Mouse (Mus musculus) neural tube, embryonic 12.5 days (tissue): Measurements from ENCODE around the gene Pkm. TPM values are rescaled to one million over a fixed set of nuclear protein-coding genes. Genes with fewer than 3 reads are reported as not detected.

Source experiments
- ATAC-seq: fragments of 200-750 bp; cut with Nextera tagmentation; 2 replicates; pipeline ENCODE4 v1.8.0; 2017; ENCODE audit warnings: low read depth, mild to moderate bottlenecking, moderate TSS enrichment, moderate library complexity; ENCODE audit not compliant: low FRiP score
- H3K27ac ChIP-seq: fragments of 300-500 bp; sonication (generic); 2 replicates; pipeline ENCODE4 v1.5.1; 2016
- H3K27me3 ChIP-seq: fragments of 300-500 bp; sonication (generic); replicated peaks from 2 replicates; pipeline ENCODE4 v1.6.1; 2016; ENCODE audit warnings: mild to moderate bottlenecking
- H3K36me3 ChIP-seq: fragments of 300-500 bp; sonication (generic); 2 replicates; pipeline ENCODE4 v1.6.1; 2016; ENCODE audit warnings: mild to moderate bottlenecking
- H3K4me1 ChIP-seq: fragments of 300-500 bp; sonication (generic); 2 replicates; pipeline ENCODE4 v1.6.1; 2016
- H3K4me2 ChIP-seq: fragments of 300-500 bp; sonication (generic); replicated peaks from 2 replicates; pipeline ENCODE4 v1.6.1; 2016; ENCODE audit warnings: mild to moderate bottlenecking
- H3K4me3 ChIP-seq: fragments of 300-500 bp; sonication (generic); 2 replicates; pipeline ENCODE4 v1.5.1; 2016
- H3K9ac ChIP-seq: fragments of 300-500 bp; sonication (generic); 2 replicates; pipeline ENCODE4 v1.6.1; 2016; ENCODE audit warnings: mild to moderate bottlenecking
- H3K9me3 ChIP-seq: fragments of 300-500 bp; sonication (generic); 2 replicates; pipeline ENCODE4 v1.6.1; 2016; ENCODE audit warnings: mild to moderate bottlenecking
- WGBS: fragments of 180-500 bp; shearing (Covaris S2); methylation state at CpG from one replicate; pipeline ENCODE4 v1.1.7; 2016; 5-methylcytosine and 5-hydroxymethylcytosine counted together
- polyA plus RNA-seq: library from polyadenylated mRNA; unstranded; fragments of >200 nt; fragmentation: Nextera tagmentation; extraction: Ambion mirVana; gene quantifications from 2 replicates; pipeline ENCODE4 v1.2.1, GENCODE M21; 2016

Pkm gene
- polyA plus RNA-seq, 1 experiment from 2014 or later, result 1,532 TPM

GRCm38 (mm10) chr9:59692145-59692544 lies 36.0 kb downstream of the Pkm start:
- Histone ChIP-seq H3K4me2 (peak overlapping the region; percentile 60), H3K4me3 (peak overlapping the region; percentile 26; the same call in 1 of the 2 replicates), H3K4me1 (peaks cover 9% of the 10 kb centered on the region), H3K9ac (no peak overlapping the region), H3K9me3 (no peaks in the 10 kb centered on the region), H3K27ac (no peak overlapping the region), H3K27me3 (0 out of 2 replicates have a peak, but pooled peaks cover 2% of the 10 kb centered on the region), H3K36me3 (no peaks in the 10 kb centered on the region)
- WGBS, result 33% methylated on average over 9 of the region's 9 CpGs
- ATAC-seq, result peak; percentile 25; the same call in 1 of the 2 replicates

DNA sequence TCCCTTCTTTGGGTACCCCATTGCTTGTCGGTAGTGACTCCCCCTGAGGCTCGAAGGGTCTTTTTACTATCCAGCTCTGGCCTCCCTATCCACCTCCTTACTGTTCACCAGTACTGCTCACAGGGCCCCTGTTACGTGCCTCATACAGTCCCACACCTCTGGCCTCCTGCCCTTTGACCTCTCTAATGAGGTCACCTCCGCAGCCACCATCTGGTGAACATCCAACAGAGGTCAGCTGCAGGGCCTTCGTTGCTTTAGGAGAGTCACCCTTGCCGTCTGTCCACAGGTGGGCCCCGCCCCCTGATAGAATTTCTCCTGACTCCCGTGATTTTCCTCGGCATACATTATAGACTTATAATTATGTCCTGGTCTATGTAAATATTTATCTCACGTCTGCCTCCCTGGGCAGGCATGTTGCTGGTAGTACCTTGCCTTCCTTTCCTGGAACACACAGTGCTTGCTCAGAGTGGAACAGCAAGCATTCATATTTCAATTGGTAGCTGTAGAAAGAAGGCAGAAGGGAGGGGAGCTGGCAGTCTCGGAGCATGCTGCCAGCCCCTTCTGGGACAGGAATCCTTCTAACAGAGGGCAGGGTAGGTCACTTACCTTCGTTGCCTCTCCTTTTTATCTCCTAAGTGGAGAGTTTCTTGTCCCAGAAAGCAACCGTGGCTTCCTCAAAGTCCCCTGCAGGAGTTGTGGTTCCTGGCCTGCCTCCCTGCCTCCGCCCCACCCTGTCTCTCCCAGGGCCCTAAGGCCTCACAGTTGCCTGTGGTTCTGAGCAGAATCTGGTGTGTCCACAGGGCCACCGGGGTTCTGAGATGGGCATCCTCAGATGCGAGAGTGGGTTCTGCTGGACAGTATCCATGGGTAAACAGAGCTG lies 38.6 kb downstream of the Pkm start:
- no peak for ATAC-seq
- Histone ChIP-seq H3K4me3 (no peak overlapping the region), H3K27me3 (0 out of 2 replicates have a peak, but pooled peaks cover 2% of the 10 kb centered on the region)

GRCm38 (mm10) chr9:59695451-59695813 lies 39.3 kb downstream of the Pkm start:
- WGBS, result 43% methylated on average over 3 of the region's 3 CpGs
- 0 out of 2 replicates have a peak, but pooled peaks cover 2% of the 10 kb centered on the region for H3K27me3 ChIP-seq

More for the DNA sequence above, 38.6 kb downstream of the Pkm start:
- no peaks in the 10 kb centered on the region for H3K36me3 ChIP-seq
- peaks cover 9% of the 10 kb centered on the region for H3K4me1 ChIP-seq
- no peaks in the 10 kb centered on the region for H3K9me3 ChIP-seq
- H3K27ac ChIP-seq, result no peak overlapping the region
- 60% methylated on average over 16 of the region's 16 CpGs for WGBS
- H3K9ac ChIP-seq, result no peak overlapping the region
- H3K4me2 ChIP-seq, result no peak overlapping the region

GRCm38 (mm10) chr9:59696381-59696780 lies 40.2 kb downstream of the Pkm start:
- H3K36me3 ChIP-seq, result no peaks in the 10 kb centered on the region
- H3K27ac ChIP-seq, result no peak overlapping the region
- no peak overlapping the region for H3K4me2 ChIP-seq
- ATAC-seq, result no peak
- H3K4me1 ChIP-seq, result peaks cover 9% of the 10 kb centered on the region
- no peaks in the 10 kb centered on the region for H3K9me3 ChIP-seq
- WGBS, result 89% methylated on average over 3 of the region's 3 CpGs
- no peak overlapping the region for H3K4me3 ChIP-seq
- 0 out of 2 replicates have a peak, but pooled peaks cover 2% of the 10 kb centered on the region for H3K27me3 ChIP-seq
- no peak overlapping the region for H3K9ac ChIP-seq

More at GRCm38 (mm10) chr9:59695451-59695813, 39.3 kb downstream of the Pkm start:
- peaks cover 9% of the 10 kb centered on the region for H3K4me1 ChIP-seq
- H3K36me3 ChIP-seq, result no peaks in the 10 kb centered on the region
- no peaks in the 10 kb centered on the region for H3K9me3 ChIP-seq
- H3K27ac ChIP-seq, result no peak overlapping the region
- H3K4me2 ChIP-seq, result no peak overlapping the region
- no peak for ATAC-seq
- no peak overlapping the region for H3K9ac ChIP-seq
- no peak overlapping the region for H3K4me3 ChIP-seq

GRCm38 (mm10) chr9:59701094-59701493 lies 44.9 kb downstream of the Pkm start:
- H3K4me2 ChIP-seq, result no peak overlapping the region
- no peak overlapping the region for H3K9ac ChIP-seq
- ATAC-seq, result no peak
- no peak overlapping the region for H3K27ac ChIP-seq
- 91% methylated on average over 7 of the region's 7 CpGs for WGBS
- H3K27me3 ChIP-seq, result no peaks in the 10 kb centered on the region
- no peaks in the 10 kb centered on the region for H3K4me1 ChIP-seq
- no peaks in the 10 kb centered on the region for H3K9me3 ChIP-seq
- no peak overlapping the region for H3K4me3 ChIP-seq
- H3K36me3 ChIP-seq, result no peaks in the 10 kb centered on the region

DNA sequence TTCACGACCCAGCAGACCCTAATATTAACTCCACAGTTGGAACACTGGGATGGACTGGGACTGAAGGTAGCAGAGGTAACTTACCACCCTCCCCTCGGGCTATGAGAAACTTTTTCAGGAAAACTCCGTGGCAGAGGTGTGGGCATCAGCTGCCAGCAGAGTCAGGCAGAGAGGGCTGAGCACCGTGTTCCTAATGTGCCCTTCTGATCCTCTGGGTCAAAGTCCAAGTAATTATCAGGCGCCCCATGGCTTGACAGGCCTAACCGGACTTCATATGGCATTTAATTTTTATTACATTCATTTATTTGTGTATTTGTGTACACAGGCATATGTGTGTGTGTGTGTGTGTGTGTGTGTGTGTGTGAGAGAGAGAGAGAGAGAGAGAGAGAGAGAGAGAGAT lies 46.9 kb downstream of the Pkm start:
- H3K27ac ChIP-seq, result no peak overlapping the region
- H3K9me3 ChIP-seq, result no peaks in the 10 kb centered on the region
- H3K27me3 ChIP-seq, result no peaks in the 10 kb centered on the region
- no peak overlapping the region for H3K4me2 ChIP-seq
- 81% methylated on average over 6 of the region's 6 CpGs for WGBS
- H3K9ac ChIP-seq, result no peak overlapping the region
- no peaks in the 10 kb centered on the region for H3K36me3 ChIP-seq
- no peak overlapping the region for H3K4me3 ChIP-seq
- ATAC-seq, result no peak
- H3K4me1 ChIP-seq, result no peaks in the 10 kb centered on the region

DNA sequence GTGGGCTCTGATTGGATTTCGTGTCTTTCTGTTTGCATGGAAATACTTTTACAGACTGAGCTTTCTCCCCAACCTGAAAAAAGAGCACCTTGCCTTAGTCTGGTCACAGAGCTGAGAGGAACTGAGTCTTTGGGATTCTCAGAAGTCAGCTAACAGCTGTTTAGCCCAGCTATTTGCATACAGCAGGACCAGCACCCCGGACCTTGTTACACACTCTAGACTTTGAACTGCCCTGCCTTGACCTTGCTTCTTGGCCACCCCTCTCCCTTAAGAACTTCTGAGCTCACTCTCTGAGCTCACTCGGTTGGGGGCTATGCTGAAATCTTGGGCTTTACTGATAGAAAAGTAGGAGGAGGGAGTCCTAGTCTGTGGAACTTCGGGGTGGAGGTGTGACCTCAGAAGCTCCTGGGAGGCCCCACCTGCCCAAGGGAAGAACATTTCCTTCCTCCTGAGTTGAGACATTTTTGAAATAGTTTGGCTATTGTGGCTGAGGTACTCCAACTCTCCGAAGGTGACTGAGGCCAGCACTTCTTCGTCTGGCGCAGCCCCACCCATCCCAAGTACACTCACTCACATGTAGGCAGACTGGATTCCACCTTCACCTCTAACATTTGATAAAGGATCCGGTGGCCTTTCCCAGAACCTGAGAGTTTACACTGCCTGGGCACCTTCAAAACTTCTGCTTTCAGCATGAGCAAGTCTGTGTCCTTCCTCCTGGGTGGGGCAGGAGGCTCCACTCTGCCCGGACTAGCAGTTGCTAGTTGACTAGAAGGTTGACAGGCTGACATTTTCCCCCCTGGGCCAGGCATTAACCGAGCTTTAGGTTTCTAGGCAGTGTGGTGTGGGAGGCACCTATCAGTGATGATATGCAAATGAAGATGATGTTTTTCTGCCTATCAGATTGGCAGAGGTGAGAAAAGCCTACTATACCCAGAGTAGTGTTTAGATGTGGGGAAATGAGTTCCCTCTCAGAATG lies 51.0 kb downstream of the Pkm start:
- H3K4me1 ChIP-seq, result no peaks in the 10 kb centered on the region
- H3K4me2 ChIP-seq, result no peak overlapping the region
- no peak overlapping the region for H3K27ac ChIP-seq
- no peak overlapping the region for H3K9ac ChIP-seq
- no peaks in the 10 kb centered on the region for H3K36me3 ChIP-seq
- H3K27me3 ChIP-seq, result no peaks in the 10 kb centered on the region
- no peak for ATAC-seq
- no peaks in the 10 kb centered on the region for H3K9me3 ChIP-seq
- H3K4me3 ChIP-seq, result no peak overlapping the region
- WGBS, result 67% methylated on average over 10 of the region's 10 CpGs

- H3K4me1 ChIP-seq, result 0 out of 2 replicates have a peak, but pooled peaks cover 2% of the 10 kb centered on the region
- WGBS, result 88% methylated on average over 3 of the region's 3 CpGs
- no peaks in the 10 kb centered on the region for H3K9me3 ChIP-seq
- no peaks in the 10 kb centered on the region for H3K36me3 ChIP-seq
- no peak for ATAC-seq
- H3K4me3 ChIP-seq, result no peak overlapping the region
- no peak overlapping the region for H3K27ac ChIP-seq
- no peaks in the 10 kb centered on the region for H3K27me3 ChIP-seq
- no peak overlapping the region for H3K9ac ChIP-seq
- no peak overlapping the region for H3K4me2 ChIP-seq
Measured at GRCm38 (mm10) chr9:59709225-59709624, 53.1 kb downstream of the Pkm start.

- no peaks in the 10 kb centered on the region for H3K36me3 ChIP-seq
- ATAC-seq, result no peak
- WGBS, result 79% methylated on average over 7 of the region's 7 CpGs
Measured at GRCm38 (mm10) chr9:59716275-59716898, 60.2 kb downstream of the Pkm start.

GRCm38 (mm10) chr9:59718237-59718636 lies 62.1 kb downstream of the Pkm start:
- no peak overlapping the region for H3K4me3 ChIP-seq
- ATAC-seq, result no peak
- H3K4me2 ChIP-seq, result no peak overlapping the region
- no peak overlapping the region for H3K27ac ChIP-seq
- peaks cover 3% of the 10 kb centered on the region; the same call in 1 of the 2 replicates for H3K4me1 ChIP-seq
- H3K9ac ChIP-seq, result no peak overlapping the region
- WGBS, result 91% methylated on average over 4 of the region's 4 CpGs
- H3K27me3 ChIP-seq, result no peaks in the 10 kb centered on the region
- no peaks in the 10 kb centered on the region for H3K9me3 ChIP-seq
- no peaks in the 10 kb centered on the region for H3K36me3 ChIP-seq

More at GRCm38 (mm10) chr9:59716275-59716898, 60.2 kb downstream of the Pkm start:
- Histone ChIP-seq H3K27ac (no peak overlapping the region), H3K4me1 (0 out of 2 replicates have a peak, but pooled peaks cover 2% of the 10 kb centered on the region), H3K4me3 (no peak overlapping the region), H3K27me3 (no peaks in the 10 kb centered on the region), H3K9ac (no peak overlapping the region), H3K4me2 (no peak overlapping the region), H3K9me3 (no peaks in the 10 kb centered on the region)

DNA sequence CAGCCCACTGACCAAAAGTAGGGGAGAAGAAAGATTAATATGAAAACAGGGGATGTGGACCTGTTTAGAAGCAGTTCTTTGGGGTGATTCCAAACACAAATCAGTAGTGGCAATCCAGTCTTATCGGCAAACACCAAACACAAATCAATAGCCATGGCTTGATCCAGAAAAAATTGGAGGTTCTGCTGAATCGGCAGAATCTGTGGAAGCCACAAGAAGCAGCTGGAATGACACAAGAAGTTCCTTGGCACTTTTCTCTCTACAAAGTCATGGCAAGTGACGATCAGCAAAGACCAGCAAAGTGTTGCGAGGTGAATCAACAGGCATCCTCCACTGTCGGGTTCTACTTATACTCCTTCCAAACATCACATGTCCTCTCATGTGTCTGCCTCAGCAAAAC lies 65.0 kb downstream of the Pkm start:
- Histone ChIP-seq H3K4me1 (peaks cover 10% of the 10 kb centered on the region; the same call in 1 of the 2 replicates), H3K36me3 (no peaks in the 10 kb centered on the region), H3K4me3 (no peak overlapping the region), H3K9me3 (no peaks in the 10 kb centered on the region), H3K4me2 (no peak overlapping the region), H3K27me3 (no peaks in the 10 kb centered on the region), H3K27ac (no peak overlapping the region), H3K9ac (no peak overlapping the region)
- ATAC-seq, result no peak
- WGBS, result 87% methylated on average over 5 of the region's 5 CpGs
